Mouse (Mus musculus): Measurements from ENCODE around the gene Snx15. TPM values are rescaled to one million over a fixed set of nuclear protein-coding genes. Genes with fewer than 3 reads are reported as not detected.

Gene Snx15
- polyA plus RNA-seq, 1 experiment from 2014 or later: 31.2 TPM

DNA sequence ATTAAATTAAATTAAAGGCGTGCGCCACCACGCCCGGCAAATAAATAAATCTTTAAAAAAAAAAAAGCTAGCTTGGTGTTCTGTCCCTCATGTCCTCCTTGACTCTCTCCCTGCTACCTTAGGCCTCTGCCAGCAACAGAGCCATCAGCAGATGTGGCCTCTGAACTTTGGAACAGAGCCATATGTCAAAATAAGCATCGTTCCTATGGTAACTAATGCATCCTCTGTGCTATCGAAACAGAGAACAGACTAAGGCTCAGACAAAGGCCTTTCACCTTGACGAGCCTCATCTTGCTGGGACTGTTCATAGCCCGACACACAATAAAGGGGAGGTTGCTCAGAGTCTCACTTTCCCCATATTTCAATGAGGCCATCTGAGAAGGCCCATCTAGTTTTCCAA lies 4.8 kb downstream of the Snx15 start:
- DNase-seq (ENCODE audit: low spot score): no peak

GRCm38 (mm10) chr19:6121761-6122160 lies 6.3 kb downstream of the Snx15 start:
- no peak for DNase-seq (ENCODE audit: low spot score)

DNA sequence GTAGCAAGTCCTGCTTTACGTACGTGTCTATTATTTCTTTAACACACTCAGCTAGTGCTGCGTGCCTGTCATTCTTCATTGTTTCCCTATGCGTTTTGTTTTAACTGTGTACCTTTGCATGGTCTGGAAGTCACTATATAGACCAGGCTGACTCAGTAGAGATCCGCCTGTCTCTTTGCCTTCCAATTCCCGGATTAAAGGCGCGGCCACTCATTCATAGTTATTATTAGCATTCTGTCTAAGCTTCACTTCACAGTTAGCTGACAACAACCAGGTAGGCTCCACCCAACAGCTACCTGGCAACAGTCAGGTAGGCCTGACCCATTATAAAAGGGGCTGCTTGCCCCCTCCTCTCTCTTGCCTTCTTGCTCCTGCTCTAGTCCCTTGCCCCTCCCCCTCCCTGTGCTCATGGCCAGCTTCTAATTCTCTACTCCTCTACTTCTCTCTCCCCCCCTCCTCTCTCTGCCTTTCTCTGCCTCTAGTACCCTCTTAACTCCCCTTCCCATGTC lies 9.4 kb downstream of the Snx15 start:
- no peak for DNase-seq (ENCODE audit: low spot score)

- peak; percentile 93 for DNase-seq (ENCODE audit: low spot score)
Observed at GRCm38 (mm10) chr19:6117986-6118676, 10.0 kb downstream of the Snx15 start, which contains the start of gene Sac3d1. Gene Sac3d1, minus strand, starts transcription at chr19:6118650.

DNA sequence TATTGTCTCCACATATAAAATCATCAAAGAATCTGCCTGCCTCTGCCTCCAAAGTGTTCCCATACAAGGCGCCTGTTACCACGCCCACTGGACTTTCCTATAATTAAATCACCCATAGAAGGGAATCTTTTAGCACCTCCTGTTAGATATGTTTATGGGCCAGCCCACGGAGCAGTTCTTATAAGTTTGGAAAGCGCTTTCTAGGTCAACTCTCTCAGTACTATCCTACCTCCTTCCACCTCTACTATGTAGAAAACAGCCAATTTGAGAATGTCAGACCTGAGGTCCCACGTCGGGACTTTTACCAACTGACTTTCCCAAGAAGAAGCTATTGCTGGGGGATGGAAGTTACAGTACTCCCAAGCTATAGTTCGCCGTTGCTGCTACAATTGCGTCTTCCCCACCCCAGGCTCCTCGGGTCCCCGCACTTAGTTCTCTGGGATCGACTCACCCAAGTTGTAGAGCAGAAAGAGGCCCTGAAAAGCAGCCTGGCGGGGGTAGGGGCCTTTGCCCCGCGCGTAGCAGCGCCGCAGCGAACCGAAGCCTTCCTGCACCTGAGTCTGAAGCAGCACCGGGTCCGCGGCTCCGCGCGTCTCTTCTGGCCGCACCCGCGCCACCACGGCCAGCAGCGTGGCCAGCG lies 10.6 kb downstream of the Snx15 start:
- DNase-seq (ENCODE audit: low spot score): peak; percentile 6

DNA sequence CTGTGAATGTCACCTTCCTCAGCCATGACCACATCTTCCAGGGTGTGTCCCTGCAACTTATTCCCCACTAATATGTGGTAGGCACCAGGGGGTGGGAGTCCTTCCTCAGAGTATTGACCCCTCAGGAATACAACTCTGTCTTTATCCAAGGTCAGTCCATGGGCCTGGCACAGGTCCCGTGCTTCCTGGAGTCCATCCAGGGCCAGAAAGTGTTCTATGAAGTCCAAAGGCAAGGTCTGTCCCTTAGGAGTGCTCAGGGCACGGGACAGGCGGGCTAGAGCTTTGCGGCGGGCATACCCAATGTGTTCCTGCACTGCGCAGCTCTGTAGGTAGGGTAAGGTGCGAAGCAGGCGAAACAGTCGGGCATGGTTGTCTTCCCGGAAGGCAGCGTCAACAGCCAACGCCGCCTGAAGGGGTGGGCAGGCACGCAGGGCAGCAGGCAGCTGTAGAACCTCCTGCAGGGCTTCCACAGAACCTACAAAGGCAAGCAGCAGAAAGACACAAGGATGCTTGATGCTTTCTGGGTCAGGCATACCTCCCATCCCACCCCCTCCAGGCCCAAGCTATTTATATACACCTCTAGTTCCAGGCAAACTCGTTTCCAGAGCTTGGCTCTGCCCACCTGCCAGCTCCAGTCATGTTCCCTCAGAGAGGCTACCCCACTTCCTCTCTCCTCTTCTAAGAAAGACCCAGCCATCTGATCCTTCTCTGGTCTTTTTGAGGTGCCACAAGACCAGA lies 11.8 kb downstream of the Snx15 start:
- no peak for DNase-seq (ENCODE audit: low spot score)

GRCm38 (mm10) chr19:6113116-6113515 lies 15.0 kb downstream of the Snx15 start:
- DNase-seq (ENCODE audit: low spot score): no peak

DNA sequence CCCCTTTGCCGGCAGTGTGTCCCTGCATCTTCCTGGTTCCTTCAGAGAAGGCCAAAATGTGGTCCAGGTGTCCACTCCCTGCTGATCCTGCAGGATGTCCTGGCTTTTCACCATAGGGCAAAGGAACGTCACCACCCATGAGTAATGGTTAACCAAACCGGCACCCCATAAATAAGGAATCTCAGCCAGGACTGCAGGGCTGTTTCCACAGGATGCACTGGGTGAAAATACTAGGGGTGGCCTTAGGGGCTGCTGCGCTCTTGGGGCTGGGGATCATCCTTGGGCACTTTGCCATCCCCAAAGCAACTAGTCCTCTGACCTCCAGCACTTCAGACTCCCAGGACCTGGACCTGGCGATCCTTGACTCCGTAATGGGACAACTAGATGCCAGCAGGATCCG lies 22.5 kb downstream of the Snx15 start, which contains the start of gene Naaladl1:
Gene Naaladl1 (plus strand): TSS at position 197 of the 400 bp plus-strand sequence.
- no peak for DNase-seq (ENCODE audit: low spot score)

DNA sequence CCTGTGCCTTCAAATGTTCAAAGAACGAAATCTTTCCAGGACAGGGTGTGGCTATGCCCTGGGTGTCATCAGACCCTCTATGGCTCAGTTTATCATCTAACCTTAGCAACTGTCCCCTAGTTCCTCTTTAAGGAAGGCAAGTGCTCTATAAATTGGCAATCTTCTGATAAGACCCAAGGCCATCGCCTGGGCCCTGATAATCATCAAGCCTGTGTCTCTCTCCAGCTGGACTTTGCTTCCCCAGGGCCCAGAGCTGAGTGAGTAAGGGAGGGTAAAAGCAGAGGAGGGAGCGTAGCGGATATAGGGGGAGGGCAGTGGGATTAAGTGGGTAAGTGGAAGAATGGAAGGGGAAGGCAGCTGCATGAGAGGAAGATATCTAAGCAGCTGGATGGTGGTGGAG lies 23.6 kb downstream of the Snx15 start:
- no peak for DNase-seq (ENCODE audit: low spot score)

DNA sequence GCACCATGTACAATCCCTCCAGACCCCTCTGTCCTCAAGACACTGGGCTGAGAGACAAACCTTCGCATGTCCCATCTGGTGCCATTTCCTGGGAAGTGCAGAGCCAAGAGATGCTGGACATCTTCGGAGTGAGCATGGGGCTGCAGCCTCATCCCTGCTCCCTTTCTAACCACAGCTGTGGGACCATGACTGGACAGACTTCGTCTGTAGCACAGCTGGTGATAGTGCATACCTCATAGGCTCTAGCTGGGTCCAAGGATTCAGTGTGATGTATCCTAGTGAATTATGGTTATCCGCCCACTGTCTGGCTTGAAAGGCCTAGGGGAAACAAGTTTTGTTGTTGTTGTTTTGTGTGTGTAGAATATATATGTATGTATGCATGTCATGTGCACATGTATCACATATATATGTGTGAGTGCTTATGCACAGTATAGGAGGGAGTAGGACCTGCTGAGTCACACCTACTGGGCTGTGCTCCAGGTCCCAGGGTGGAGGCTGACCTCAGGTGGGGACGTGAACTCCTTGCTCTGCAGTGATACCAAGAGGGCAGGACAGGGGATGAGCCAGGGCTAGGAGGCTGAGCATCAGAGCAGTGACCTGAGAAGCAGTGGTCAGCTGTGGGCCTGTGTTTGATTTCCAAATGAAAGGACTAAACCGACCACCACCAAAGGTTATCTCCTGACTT lies 25.8 kb downstream of the Snx15 start:
- no peak for DNase-seq (ENCODE audit: low spot score)

DNA sequence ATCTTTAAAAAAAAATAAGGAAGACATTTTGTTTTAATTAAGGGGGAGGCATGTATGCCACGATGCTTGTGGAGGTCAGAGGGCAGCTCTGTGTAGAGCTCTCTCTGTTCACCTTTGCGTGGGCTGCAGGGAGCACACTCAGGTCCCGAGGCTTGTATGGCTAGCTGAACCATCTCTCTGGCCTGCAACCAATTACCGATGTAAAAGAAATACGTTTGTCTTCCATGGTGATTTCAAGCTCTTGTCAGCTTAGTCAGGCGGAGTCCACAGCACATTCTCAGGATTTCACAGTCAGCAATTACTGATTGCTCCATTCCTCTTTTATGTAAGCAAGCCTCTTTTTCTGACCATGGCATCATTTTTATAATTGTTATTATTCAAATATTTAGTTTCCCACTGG lies 26.9 kb downstream of the Snx15 start:
- DNase-seq (ENCODE audit: low spot score): no peak

DNA sequence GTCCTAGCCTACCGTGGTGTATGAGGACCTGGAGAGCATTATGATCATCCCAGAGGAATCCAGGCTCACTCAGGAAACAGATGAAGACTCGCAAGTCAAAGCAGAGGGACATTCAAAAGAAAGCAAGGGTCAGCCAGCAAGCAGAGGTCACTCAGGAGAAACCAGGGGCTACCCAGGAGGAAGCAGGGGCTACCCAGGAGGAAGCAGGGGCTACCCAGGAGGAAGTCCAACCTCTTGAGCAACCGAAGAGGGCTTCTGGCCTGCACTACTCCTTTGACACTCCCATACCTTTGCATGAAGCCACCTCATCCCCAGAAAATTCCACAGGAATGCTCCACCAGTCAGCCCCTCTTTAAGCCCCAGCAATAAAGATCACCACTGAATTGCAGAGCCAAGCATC lies 30.3 kb downstream of the Snx15 start:
- no peak for DNase-seq (ENCODE audit: low spot score)

GRCm38 (mm10) chr19:6094119-6094518 lies 34.0 kb downstream of the Snx15 start, which contains the start of gene AC131692.1:
Gene AC131692.1, plus strand, starts transcription at chr19:6094419.
- DNase-seq (ENCODE audit: low spot score): no peak

DNA sequence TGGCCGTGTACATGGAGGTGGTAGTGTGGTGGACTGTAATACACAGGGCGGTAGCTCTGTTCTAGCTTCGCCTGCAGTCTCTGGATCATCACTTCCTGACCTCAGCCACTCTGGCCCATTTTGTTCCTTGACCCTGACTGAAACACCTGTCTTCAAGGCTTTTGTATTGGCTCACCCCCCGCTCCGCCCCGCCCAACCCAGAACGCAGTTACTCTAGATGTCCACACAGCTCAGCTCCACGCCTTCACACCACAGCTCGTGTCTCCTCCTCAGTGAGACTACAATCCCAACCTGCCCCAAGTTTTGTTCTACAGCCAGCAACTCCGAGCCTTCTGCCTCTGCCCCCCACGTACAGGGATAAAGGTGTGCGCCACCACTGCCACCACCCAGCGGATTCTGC lies 39.3 kb downstream of the Snx15 start:
- DNase-seq (ENCODE audit: low spot score): no peak

DNA sequence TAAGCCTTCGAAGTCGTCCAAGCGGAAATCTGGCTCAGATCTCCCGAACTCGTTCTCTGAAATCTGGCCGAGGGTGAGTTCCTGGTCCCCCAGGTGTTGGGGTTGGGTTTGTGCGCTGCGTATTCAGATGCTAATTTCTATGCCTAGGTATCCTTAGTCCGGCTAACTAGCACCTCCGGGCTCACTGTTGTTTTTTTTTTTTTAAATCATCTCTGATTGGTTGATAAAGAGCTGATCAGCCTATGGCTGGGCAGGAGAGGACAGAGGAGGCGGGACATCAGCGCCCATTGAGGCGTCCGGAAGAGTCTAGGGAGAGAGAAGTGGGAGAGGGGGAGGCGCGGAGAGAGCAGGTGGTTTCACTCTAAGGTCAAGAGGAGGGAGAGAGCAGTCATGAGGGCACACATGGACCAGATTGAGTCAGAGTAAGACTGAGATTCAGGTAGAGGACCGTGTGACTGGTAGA lies 42.7 kb downstream of the Snx15 start:
- DNase-seq (ENCODE audit: low spot score): peak; percentile 67

- peak; percentile 99 for DNase-seq (ENCODE audit: low spot score)
Observed at GRCm38 (mm10) chr19:6084478-6085248, 43.4 kb downstream of the Snx15 start, which contains the start of the genes Zfpl1 and Cdca5. Gene Zfpl1, minus strand, starts transcription at chr19:6084956. Gene Cdca5, plus strand, starts transcription at chr19:6084983.

- no peak for DNase-seq (ENCODE audit: low spot score)
Observed at GRCm38 (mm10) chr19:6082156-6082555, 45.9 kb downstream of the Snx15 start, which contains the start of gene Gm28374. Gene Gm28374, minus strand, starts transcription at chr19:6082256.

DNA sequence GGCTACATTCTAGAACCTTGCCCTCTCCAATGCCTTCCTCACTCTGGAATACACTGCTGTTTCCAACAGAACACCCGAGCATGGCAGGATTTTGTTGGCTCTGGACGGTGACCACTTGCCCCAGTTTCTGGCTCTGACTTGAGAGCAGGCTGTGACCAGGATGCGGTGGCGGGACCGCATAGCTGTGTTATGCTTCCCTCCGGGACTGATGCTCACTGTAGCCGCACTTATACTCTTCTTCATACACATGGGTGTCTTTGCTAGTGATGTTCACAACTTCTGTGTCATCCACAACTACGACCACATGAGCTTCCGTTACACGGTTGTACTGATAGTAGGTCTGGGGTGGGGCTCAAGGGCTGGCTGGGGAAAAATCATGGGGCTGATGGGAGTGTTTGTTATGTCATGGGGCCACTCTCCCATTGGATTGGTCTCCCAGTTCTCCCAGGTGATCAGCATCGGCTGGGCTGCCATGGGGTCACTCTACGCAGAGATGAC lies 48.1 kb downstream of the Snx15 start, which contains the start of gene Tmem262:
Gene Tmem262 (plus strand): TSS at position 51 of the 498 bp plus-strand sequence.
- DNase-seq (ENCODE audit: low spot score): no peak

- DNase-seq (ENCODE audit: low spot score): peak; percentile 90
Observed at GRCm38 (mm10) chr19:6076564-6077393, 51.3 kb downstream of the Snx15 start, which contains the start of gene Vps51. Gene Vps51, minus strand, starts transcription at chr19:6077231.
